Mouse (Mus musculus): ENCODE measurements around the gene Erg. TPM values are rescaled to one million over a fixed set of nuclear protein-coding genes. Genes with fewer than 3 reads are reported as not detected.

The Erg gene
- total RNA-seq, 2 experiments from 2014 or later: 6.5 to 8.2 TPM

DNA sequence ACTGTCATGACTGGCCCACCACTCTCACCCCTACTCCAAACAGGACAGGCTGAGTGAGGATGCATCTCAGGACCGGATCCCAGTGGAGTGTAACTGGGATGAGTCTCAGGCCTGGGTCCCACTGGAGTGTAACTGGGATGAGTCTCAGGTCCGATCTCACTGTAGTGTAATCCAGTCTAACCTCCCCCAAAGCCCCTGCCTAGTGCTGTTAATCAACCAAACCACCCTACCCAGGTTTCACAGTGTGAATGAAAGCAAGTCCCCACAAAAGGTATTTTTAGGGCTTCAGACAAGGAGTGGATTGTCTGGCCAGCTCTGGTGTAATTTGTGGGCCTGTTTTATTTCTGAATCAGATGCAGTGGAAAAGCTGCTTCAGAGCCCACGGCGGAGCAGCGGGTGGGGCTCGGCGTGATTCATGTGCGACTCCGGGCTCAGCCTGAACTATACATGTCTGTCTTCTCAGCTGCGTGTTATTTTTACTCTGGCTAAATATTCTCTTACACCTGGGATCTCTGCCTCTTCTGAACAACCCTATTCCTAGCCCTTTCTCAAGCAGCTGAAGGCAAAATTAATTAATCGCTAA is 187.5 kb downstream of the Erg start:
- DNase-seq (ENCODE audit: low spot score in 2 of 2): no peak

DNA sequence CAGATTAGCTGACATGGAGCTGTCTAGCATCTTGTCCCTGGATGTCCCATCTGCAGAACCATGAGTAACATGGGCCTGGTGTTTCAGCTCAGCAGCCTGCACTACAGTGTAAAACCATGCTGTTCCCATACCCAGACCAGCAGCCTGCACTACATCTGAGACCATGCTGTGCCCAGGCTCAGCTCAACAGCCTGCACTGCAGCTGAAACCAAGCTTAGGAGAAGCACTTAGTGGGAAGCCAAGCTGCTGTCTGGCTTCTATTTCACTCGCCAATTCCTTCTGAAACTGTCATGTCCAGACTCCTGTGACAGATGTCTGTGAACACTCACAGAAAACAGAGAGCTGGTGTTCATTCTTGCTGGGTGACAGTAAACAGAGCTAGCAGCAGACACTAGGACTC is 195.6 kb downstream of the Erg start:
- DNase-seq (ENCODE audit: low spot score in 2 of 2): peak; percentile 31 to 34

GRCm38 (mm10) chr16:95388811-95389529 is 197.4 kb downstream of the Erg start:
- DNase-seq (ENCODE audit: low spot score in 2 of 2): no peak

DNA sequence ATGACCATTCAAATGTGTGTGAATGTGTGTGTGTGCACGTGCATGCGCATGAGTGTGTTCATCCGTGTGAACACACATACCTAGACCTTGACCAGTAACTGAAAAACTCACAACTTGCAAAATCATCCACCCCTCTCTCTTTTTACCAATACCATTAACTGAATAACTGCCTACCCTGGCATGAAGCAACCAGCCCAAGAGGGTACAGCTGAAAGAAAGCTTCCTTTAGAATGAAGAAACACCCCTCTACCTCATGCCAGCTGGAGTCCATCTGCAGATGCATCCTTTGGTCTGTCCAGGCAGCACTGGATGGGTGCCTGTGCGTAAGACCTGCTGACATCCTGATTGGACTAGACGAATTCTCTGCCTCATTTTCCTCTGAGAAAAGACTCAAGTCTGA is 198.1 kb downstream of the Erg start:
- no peak for DNase-seq (ENCODE audit: low spot score in 2 of 2)

- no peak for DNase-seq (ENCODE audit: low spot score in 2 of 2)
Observed at GRCm38 (mm10) chr16:95387008-95387407, 199.4 kb downstream of the Erg start.

GRCm38 (mm10) chr16:95385299-95385973 is 201.0 kb downstream of the Erg start:
- DNase-seq (ENCODE audit: low spot score in 2 of 2): no peak

GRCm38 (mm10) chr16:95384590-95385148 is 201.7 kb downstream of the Erg start:
- DNase-seq (ENCODE audit: low spot score in 2 of 2): no peak

GRCm38 (mm10) chr16:95382251-95382650 is 204.1 kb downstream of the Erg start:
- no peak for DNase-seq (ENCODE audit: low spot score in 2 of 2)

GRCm38 (mm10) chr16:95376834-95377233 is 209.6 kb downstream of the Erg start:
- no peak for DNase-seq (ENCODE audit: low spot score in 2 of 2)

- DNase-seq (ENCODE audit: low spot score in 2 of 2): no peak
Observed at GRCm38 (mm10) chr16:95376364-95376763, 210.0 kb downstream of the Erg start.

DNA sequence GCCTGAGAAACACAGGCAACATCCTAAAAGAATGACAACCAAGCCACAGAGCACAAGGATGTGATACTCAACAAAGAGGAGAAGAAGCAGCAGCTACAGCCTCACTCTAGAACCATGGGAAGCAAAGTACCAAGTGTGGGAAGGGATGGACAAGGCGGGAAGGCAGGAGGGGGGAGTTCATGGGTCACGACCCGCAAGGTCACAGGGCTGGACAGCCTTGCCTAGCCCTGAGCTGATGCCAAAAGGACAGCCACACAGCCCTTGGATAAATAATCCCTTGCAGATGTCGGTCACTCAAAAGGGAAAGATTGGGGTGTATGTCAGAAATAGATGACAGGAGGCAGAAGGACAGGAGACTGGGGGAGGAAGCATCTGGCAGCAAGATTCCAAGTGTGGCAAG is 211.7 kb downstream of the Erg start:
- no peak for DNase-seq (ENCODE audit: low spot score in 2 of 2)

DNA sequence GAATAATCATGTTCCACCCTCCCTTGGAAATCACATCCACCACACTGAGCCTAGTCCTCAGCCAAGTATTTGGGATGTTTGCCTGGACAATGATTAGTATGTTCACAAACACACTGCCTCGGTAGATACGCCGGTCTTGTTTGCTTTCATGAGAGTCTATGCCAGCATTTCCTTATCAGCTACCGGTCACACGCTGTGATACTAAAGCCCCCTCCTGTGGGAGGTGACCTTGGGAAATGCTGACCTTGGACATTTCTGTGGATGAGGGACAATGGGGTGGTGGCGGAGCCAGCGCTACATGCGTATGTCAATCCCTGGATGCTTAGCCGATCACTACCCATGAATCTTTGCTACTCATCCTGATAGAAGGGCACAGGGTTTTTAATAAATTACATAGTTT is 213.4 kb downstream of the Erg start:
- DNase-seq (ENCODE audit: low spot score in 2 of 2): no peak

DNA sequence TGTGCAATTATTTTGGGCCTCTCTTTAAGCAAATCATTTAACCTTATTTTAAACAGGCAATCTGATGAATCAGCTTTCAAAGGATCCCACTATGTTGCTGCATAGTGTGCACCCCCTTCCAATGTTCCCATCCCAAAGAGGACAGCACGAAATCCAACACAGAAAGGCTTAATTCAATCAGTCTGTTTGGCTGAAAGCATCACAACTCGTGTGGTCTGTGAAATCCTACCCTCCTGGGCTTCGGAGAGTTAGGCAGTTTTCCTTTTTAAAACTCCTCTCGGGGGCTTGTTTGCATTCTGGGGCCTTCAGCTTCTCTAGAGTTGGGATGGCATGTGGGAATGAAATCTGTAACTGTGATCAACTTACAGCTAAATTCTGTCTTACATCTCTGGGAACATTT is 214.7 kb downstream of the Erg start:
- no peak for DNase-seq (ENCODE audit: low spot score in 2 of 2)

DNA sequence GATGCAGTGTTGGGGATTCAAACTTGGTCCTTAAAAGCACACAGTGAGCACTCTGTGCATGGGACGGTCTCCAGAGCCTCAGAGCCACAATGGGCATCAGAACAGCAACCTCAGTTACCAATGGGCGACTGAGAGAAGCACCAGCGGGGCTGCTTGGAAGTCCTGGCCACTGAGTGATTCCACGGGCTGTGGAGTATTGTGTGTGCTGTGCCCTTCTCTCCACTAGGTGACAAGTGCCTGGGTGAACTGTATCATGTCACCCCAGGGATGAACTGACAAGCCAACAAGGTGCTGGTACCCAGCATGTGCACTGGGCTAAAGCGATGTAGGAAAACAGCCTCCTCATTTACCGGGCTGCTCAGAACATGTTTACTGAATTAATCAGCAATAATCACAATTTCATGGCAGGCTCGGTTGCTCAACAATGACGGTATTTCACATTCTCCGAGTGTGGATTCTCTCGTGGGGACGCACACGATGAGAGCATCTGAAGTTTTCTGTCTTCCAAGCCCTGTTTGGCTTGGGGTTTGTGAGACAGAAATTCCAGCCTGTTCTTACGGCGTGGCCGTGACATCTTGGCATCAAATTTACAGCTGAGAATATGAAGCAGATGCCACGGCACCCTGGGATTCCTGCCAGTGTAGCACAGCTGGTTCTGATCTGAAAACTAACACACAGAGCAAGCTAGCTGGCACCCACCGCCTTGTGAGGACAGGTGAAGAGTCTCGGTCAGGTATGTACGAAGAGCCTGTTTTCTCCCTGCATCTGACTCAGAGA is 219.2 kb downstream of the Erg start:
- no peak for DNase-seq (ENCODE audit: low spot score in 2 of 2)

- no peak for DNase-seq (ENCODE audit: low spot score in 2 of 2)
Observed at GRCm38 (mm10) chr16:95365214-95365613, 221.2 kb downstream of the Erg start.

GRCm38 (mm10) chr16:95363632-95364465 is 222.5 kb downstream of the Erg start:
- DNase-seq (ENCODE audit: low spot score in 2 of 2): no peak

- no peak for DNase-seq (ENCODE audit: low spot score in 2 of 2)
Observed at GRCm38 (mm10) chr16:95361950-95362349, 224.4 kb downstream of the Erg start.

DNA sequence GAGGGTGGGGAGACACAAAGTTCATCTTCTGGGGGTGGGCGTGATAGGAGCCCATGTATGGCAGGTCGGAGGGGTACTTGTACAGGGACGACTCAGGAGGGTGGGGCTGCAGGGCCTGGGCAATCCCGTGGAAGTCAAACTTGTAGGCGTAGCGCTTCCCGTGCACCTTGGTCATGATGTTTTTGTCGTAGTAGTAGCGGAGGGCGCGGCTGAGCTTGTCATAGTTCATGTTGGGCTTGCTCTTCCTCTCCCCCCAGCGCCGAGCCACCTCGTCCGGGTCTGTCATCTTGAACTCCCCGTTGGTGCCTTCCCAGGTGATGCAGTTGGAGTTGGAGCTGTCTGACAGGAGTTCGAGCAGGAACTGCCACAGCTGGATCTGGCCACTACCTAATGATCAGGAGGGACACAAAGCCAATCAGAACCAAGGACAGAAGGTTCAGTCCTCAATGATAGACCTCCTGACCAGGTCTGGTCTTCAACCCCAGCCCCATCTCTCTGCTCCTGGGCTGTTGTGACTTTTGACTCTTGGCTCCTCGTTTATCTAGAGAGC is 225.4 kb downstream of the Erg start:
- DNase-seq (ENCODE audit: low spot score in 2 of 2): no peak

DNA sequence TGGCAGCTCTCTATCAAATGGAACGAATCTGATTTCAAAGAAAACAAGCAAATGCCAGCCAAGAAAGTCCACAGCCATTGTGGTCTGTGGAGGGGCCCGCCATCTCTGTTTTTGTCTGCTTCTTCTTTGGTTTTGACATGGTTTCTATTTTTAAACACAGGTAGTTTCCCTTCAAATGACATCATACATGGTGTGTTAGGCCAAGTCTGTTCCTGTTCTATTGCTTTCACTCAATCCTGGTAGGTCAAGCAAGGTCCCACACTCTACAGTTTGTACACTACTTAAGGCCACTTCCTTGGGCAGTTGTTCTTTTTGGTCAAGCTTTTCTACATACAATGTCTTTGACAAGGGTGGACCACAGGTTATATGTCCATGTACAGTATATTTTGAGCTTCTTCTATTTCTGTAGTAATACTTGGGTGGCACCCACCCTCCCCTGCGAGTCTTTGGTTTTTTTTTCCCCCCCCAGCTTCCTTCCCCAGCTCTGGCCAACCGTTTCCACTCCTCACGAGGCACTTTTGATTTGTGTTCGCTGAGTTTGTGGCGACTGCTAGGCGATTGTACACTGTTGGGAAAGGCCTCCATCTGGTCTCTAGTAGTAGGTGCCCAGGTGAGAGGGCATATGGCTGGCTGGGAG is 226.1 kb downstream of the Erg start:
- DNase-seq (ENCODE audit: low spot score in 2 of 2): no peak
